Mouse (Mus musculus) midbrain, embryonic 12.5 days (tissue): Measurements from ENCODE around the gene Gpr156. TPM values are rescaled to one million over a fixed set of nuclear protein-coding genes. Genes with fewer than 3 reads are reported as not detected.
"Not testable (repeated sequence)": the region's sequence is repeated elsewhere in the genome, so short reads cannot be mapped to it uniquely, and the experiment has no call there.

Experiments used
- ATAC-seq: fragments of 200-750 bp; cut with Nextera tagmentation; 2 replicates; pipeline ENCODE4 v1.8.0; 2017; ENCODE audit warnings: low read depth, moderate TSS enrichment, moderate library complexity; ENCODE audit not compliant: low FRiP score
- H3K27ac ChIP-seq: fragments of 300-500 bp; sonication (generic); replicated peaks from 2 replicates; pipeline ENCODE4 v1.5.1; 2016; ENCODE audit warnings: mild to moderate bottlenecking
- H3K27me3 ChIP-seq: fragments of 300-500 bp; sonication (generic); 2 replicates; pipeline ENCODE4 v1.6.1; 2016; ENCODE audit warnings: mild to moderate bottlenecking
- H3K36me3 ChIP-seq: fragments of 300-500 bp; sonication (generic); 2 replicates; pipeline ENCODE4 v1.6.1; 2016
- H3K4me1 ChIP-seq: fragments of 300-500 bp; sonication (generic); 2 replicates; pipeline ENCODE4 v1.6.1; 2016
- H3K4me2 ChIP-seq: fragments of 300-500 bp; sonication (generic); replicated peaks from 2 replicates; pipeline ENCODE4 v1.6.1; 2016; ENCODE audit warnings: mild to moderate bottlenecking, moderate library complexity
- H3K4me3 ChIP-seq: fragments of 300-500 bp; sonication (generic); 2 replicates; pipeline ENCODE4 v1.5.1; 2016; ENCODE audit warnings: mild to moderate bottlenecking
- H3K9ac ChIP-seq: fragments of 300-500 bp; sonication (generic); replicated peaks from 2 replicates; pipeline ENCODE4 v1.6.1; 2016; ENCODE audit warnings: mild to moderate bottlenecking, moderate library complexity
- H3K9me3 ChIP-seq: fragments of 300-500 bp; sonication (generic); 2 replicates; pipeline ENCODE4 v1.6.1; 2016; ENCODE audit warnings: mild to moderate bottlenecking
- WGBS: fragments of 180-500 bp; shearing (Covaris S2); methylation state at CpG from one replicate; pipeline ENCODE4 v1.1.7; 2016; 5-methylcytosine and 5-hydroxymethylcytosine counted together
- polyA plus RNA-seq: library from polyadenylated mRNA; unstranded; fragments of >200 nt; fragmentation: Nextera tagmentation; extraction: Ambion mirVana; gene quantifications from 2 replicates; pipeline ENCODE4 v1.2.1, GENCODE M21; 2016

Gpr156 gene
- polyA plus RNA-seq, 1 experiment from 2014 or later = 6.8 TPM

- no peaks in the 10 kb centered on the region for H3K36me3 ChIP-seq
- H3K9me3 ChIP-seq = no peaks in the 10 kb centered on the region
- no peak overlapping the region for H3K9ac ChIP-seq
- 74% methylated on average over 5 of the region's 5 CpGs for WGBS
- H3K27me3 ChIP-seq = no peaks in the 10 kb centered on the region
- no peaks in the 10 kb centered on the region for H3K4me1 ChIP-seq
- no peak overlapping the region for H3K27ac ChIP-seq
- ATAC-seq = no peak
- H3K4me2 ChIP-seq = no peak overlapping the region
- no peak overlapping the region for H3K4me3 ChIP-seq
Measured at GRCm38 (mm10) chr16:38012382-38012781, 96.1 kb downstream of the Gpr156 start.

- ATAC-seq = no peak
- Histone ChIP-seq H3K4me2 (no peak overlapping the region), H3K9me3 (no peaks in the 10 kb centered on the region), H3K27ac (no peak overlapping the region), H3K9ac (no peak overlapping the region), H3K36me3 (no peaks in the 10 kb centered on the region), H3K27me3 (no peaks in the 10 kb centered on the region), H3K4me1 (no peaks in the 10 kb centered on the region), H3K4me3 (no peak overlapping the region)
- 84% methylated on average over 4 of the region's 4 CpGs for whole genome bisulfite sequencing
Measured at GRCm38 (mm10) chr16:38012891-38013290, 96.6 kb downstream of the Gpr156 start.

- H3K9ac ChIP-seq = no peak overlapping the region
- no peak for ATAC-seq
- H3K4me3 ChIP-seq = no peak overlapping the region
- no peak overlapping the region for H3K27ac ChIP-seq
- H3K36me3 ChIP-seq = no peaks in the 10 kb centered on the region
- no peaks in the 10 kb centered on the region for H3K4me1 ChIP-seq
- no peaks in the 10 kb centered on the region for H3K27me3 ChIP-seq
- H3K9me3 ChIP-seq = no peaks in the 10 kb centered on the region
- WGBS = 90% methylated on average over 4 of the region's 4 CpGs
- no peak overlapping the region for H3K4me2 ChIP-seq
Measured at GRCm38 (mm10) chr16:38014951-38015350, 98.7 kb downstream of the Gpr156 start.

GRCm38 (mm10) chr16:38016928-38017524, 100.7 kb downstream of the Gpr156 start:
- Histone ChIP-seq H3K4me2 (no peak overlapping the region), H3K36me3 (no peaks in the 10 kb centered on the region), H3K4me3 (no peak overlapping the region), H3K27me3 (no peaks in the 10 kb centered on the region), H3K4me1 (no peaks in the 10 kb centered on the region), H3K9me3 (no peaks in the 10 kb centered on the region), H3K9ac (no peak overlapping the region), H3K27ac (no peak overlapping the region)
- no peak for ATAC-seq
- WGBS = 83% methylated on average over 8 of the region's 8 CpGs

- 26% methylated on average over 4 of the region's 4 CpGs for WGBS
- Histone ChIP-seq H3K4me2 (no peak overlapping the region), H3K27me3 (no peaks in the 10 kb centered on the region), H3K36me3 (no peaks in the 10 kb centered on the region), H3K27ac (no peak overlapping the region), H3K4me3 (no peak overlapping the region), H3K9ac (no peak overlapping the region), H3K4me1 (no peaks in the 10 kb centered on the region), H3K9me3 (no peaks in the 10 kb centered on the region)
- no peak for ATAC-seq
Measured at GRCm38 (mm10) chr16:38017958-38018376, 101.7 kb downstream of the Gpr156 start.

- no peak overlapping the region for H3K4me3 ChIP-seq
- no peaks in the 10 kb centered on the region for H3K4me1 ChIP-seq
- no peaks in the 10 kb centered on the region for H3K27me3 ChIP-seq
- H3K4me2 ChIP-seq = no peak overlapping the region
- H3K36me3 ChIP-seq = no peaks in the 10 kb centered on the region
- ATAC-seq = no peak
- no peaks in the 10 kb centered on the region for H3K9me3 ChIP-seq
- H3K9ac ChIP-seq = no peak overlapping the region
- WGBS = 93% methylated on average over 9 of the region's 9 CpGs
- H3K27ac ChIP-seq = no peak overlapping the region
Measured at GRCm38 (mm10) chr16:38032644-38033043, 116.3 kb downstream of the Gpr156 start.

- Histone ChIP-seq H3K27me3 (no peaks in the 10 kb centered on the region), H3K36me3 (no peaks in the 10 kb centered on the region), H3K27ac (no peak overlapping the region), H3K4me2 (no peak overlapping the region), H3K4me3 (no peak overlapping the region), H3K9me3 (no peaks in the 10 kb centered on the region), H3K4me1 (no peaks in the 10 kb centered on the region), H3K9ac (no peak overlapping the region)
- ATAC-seq = no peak
- 82% methylated on average over 5 of the region's 5 CpGs for WGBS
Measured at GRCm38 (mm10) chr16:38033071-38033470, 116.8 kb downstream of the Gpr156 start.

GRCm38 (mm10) chr16:38038101-38038500, 121.8 kb downstream of the Gpr156 start:
- not testable (repeated sequence) for H3K4me1 ChIP-seq, H3K27me3 ChIP-seq, H3K9me3 ChIP-seq, H3K4me2 ChIP-seq, H3K27ac ChIP-seq, H3K36me3 ChIP-seq, H3K9ac ChIP-seq, H3K4me3 ChIP-seq, ATAC-seq
- WGBS = 82% methylated on average over 4 of the region's 4 CpGs

GRCm38 (mm10) chr16:38042160-38042559, 125.9 kb downstream of the Gpr156 start:
- no peaks in the 10 kb centered on the region for H3K27me3 ChIP-seq
- no peak overlapping the region for H3K9ac ChIP-seq
- H3K4me2 ChIP-seq = no peak overlapping the region
- WGBS = 93% methylated on average over 1 of the region's 1 CpGs
- no peaks in the 10 kb centered on the region for H3K4me1 ChIP-seq
- no peak overlapping the region for H3K4me3 ChIP-seq
- no peaks in the 10 kb centered on the region for H3K9me3 ChIP-seq
- H3K36me3 ChIP-seq = no peaks in the 10 kb centered on the region
- no peak overlapping the region for H3K27ac ChIP-seq
- no peak for ATAC-seq

- ATAC-seq = no peak
- H3K27me3 ChIP-seq = no peaks in the 10 kb centered on the region
- no peaks in the 10 kb centered on the region for H3K4me1 ChIP-seq
- 92% methylated on average over 5 of the region's 5 CpGs for WGBS
- H3K36me3 ChIP-seq = no peaks in the 10 kb centered on the region
- no peak overlapping the region for H3K9ac ChIP-seq
- H3K27ac ChIP-seq = no peak overlapping the region
- no peak overlapping the region for H3K4me2 ChIP-seq
- H3K4me3 ChIP-seq = no peak overlapping the region
- no peaks in the 10 kb centered on the region for H3K9me3 ChIP-seq
Measured at GRCm38 (mm10) chr16:38044551-38044950, 128.3 kb downstream of the Gpr156 start.

- no peak overlapping the region for H3K4me2 ChIP-seq
- no peak overlapping the region for H3K27ac ChIP-seq
- H3K36me3 ChIP-seq = no peaks in the 10 kb centered on the region
- no peak for ATAC-seq
- no peaks in the 10 kb centered on the region for H3K9me3 ChIP-seq
- no peaks in the 10 kb centered on the region for H3K27me3 ChIP-seq
- no peak overlapping the region for H3K4me3 ChIP-seq
- H3K4me1 ChIP-seq = no peaks in the 10 kb centered on the region
- WGBS = 81% methylated on average over 23 of the region's 23 CpGs
- H3K9ac ChIP-seq = no peak overlapping the region
Measured at GRCm38 (mm10) chr16:38047781-38048558, 131.7 kb downstream of the Gpr156 start.
